Mouse (Mus musculus) neural tube, embryonic 15.5 days (tissue): Measurements from ENCODE around the gene Snrnp200. TPM values are rescaled to one million over a fixed set of nuclear protein-coding genes. Genes with fewer than 3 reads are reported as not detected.
A peak's percentile ranks its signal among the peaks of the same experiment; 100 is the strongest.
"Not testable (repeated sequence)": the region's sequence is repeated elsewhere in the genome, so short reads cannot be mapped to it uniquely, and the experiment has no call there.

Experiments used
- ATAC-seq: fragments of 200-750 bp; cut with Nextera tagmentation; 2 replicates; pipeline ENCODE4 v1.8.0; 2017; ENCODE audit warnings: mild to moderate bottlenecking, moderate TSS enrichment, moderate library complexity; ENCODE audit not compliant: low FRiP score
- H3K27ac ChIP-seq: fragments of 300-500 bp; sonication (generic); replicated peaks from 2 replicates; pipeline ENCODE4 v1.5.1; 2015; ENCODE audit warnings: mild to moderate bottlenecking, inconsistent platforms
- H3K27me3 ChIP-seq: fragments of 300-500 bp; sonication (generic); replicated peaks from 2 replicates; pipeline ENCODE4 v1.6.1; 2015; ENCODE audit warnings: inconsistent platforms
- H3K36me3 ChIP-seq: fragments of 300-500 bp; sonication (generic); 2 replicates; pipeline ENCODE4 v1.6.1; 2015; ENCODE audit warnings: inconsistent platforms
- H3K4me1 ChIP-seq: fragments of 300-500 bp; sonication (generic); 2 replicates; pipeline ENCODE4 v1.6.1; 2015; ENCODE audit warnings: inconsistent platforms
- H3K4me2 ChIP-seq: fragments of 300-500 bp; sonication (generic); 2 replicates; pipeline ENCODE4 v1.6.1; 2015; ENCODE audit warnings: inconsistent platforms, mild to moderate bottlenecking, moderate library complexity
- H3K4me3 ChIP-seq: fragments of 300-500 bp; sonication (generic); replicated peaks from 2 replicates; pipeline ENCODE4 v1.5.1; 2015; ENCODE audit warnings: mild to moderate bottlenecking, inconsistent platforms
- H3K9ac ChIP-seq: fragments of 300-500 bp; sonication (generic); replicated peaks from 2 replicates; pipeline ENCODE4 v1.6.1; 2015; ENCODE audit warnings: mild to moderate bottlenecking, inconsistent platforms
- H3K9me3 ChIP-seq: fragments of 300-500 bp; sonication (generic); replicated peaks from 2 replicates; pipeline ENCODE4 v1.6.1; 2016; ENCODE audit warnings: inconsistent platforms
- WGBS: fragments of 180-500 bp; shearing (Covaris S2); methylation state at CpG from one replicate; pipeline ENCODE4 v1.1.7; 2015; ENCODE audit warnings: mixed read lengths; 5-methylcytosine and 5-hydroxymethylcytosine counted together
- polyA plus RNA-seq: library from polyadenylated mRNA; unstranded; fragments of >200 nt; fragmentation: Nextera tagmentation; extraction: Ambion mirVana; gene quantifications from 2 replicates; pipeline ENCODE4 v1.2.1, GENCODE M21; 2015

The Snrnp200 gene
- polyA plus RNA-seq, 1 experiment from 2014 or later = 40.0 TPM

GRCm38 (mm10) chr2:127259340-127259739 is 51.2 kb downstream of the Snrnp200 start:
- Histone ChIP-seq H3K4me3 (no peak overlapping the region), H3K27me3 (no peaks in the 10 kb centered on the region), H3K27ac (no peak overlapping the region), H3K9ac (no peak overlapping the region), H3K9me3 (no peaks in the 10 kb centered on the region), H3K4me2 (no peak overlapping the region), H3K4me1 (no peaks in the 10 kb centered on the region), H3K36me3 (peaks cover 48% of the 10 kb centered on the region)
- ATAC-seq = no peak
- 89% methylated on average over 5 of the region's 5 CpGs for WGBS

DNA sequence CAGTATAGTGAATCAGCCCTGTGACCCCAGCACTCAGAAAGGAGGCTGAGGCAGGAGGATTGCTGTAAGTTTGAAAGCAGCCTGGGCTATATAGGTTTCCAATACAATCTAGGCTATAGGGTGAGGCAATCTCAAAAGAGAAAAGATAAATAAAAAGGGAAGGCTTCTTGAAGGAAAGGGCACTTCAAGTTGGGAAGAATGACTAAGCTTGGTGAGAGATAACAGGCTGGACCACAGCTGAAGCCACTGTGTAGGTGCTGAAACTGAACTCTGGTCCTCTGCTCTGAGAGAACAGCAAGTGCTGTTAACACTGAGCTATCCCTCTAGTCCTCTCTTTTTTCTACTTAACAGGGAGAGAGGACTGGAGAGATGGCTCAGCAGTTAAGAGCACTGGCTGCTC is 54.3 kb downstream of the Snrnp200 start:
- no peaks in the 10 kb centered on the region for H3K27me3 ChIP-seq
- peaks cover 30% of the 10 kb centered on the region for H3K36me3 ChIP-seq
- no peak overlapping the region for H3K9ac ChIP-seq
- no peak overlapping the region for H3K27ac ChIP-seq
- no peak overlapping the region for H3K4me3 ChIP-seq
- no peak overlapping the region for H3K4me2 ChIP-seq
- no peaks in the 10 kb centered on the region for H3K9me3 ChIP-seq
- no peak for ATAC-seq
- H3K4me1 ChIP-seq = no peaks in the 10 kb centered on the region

DNA sequence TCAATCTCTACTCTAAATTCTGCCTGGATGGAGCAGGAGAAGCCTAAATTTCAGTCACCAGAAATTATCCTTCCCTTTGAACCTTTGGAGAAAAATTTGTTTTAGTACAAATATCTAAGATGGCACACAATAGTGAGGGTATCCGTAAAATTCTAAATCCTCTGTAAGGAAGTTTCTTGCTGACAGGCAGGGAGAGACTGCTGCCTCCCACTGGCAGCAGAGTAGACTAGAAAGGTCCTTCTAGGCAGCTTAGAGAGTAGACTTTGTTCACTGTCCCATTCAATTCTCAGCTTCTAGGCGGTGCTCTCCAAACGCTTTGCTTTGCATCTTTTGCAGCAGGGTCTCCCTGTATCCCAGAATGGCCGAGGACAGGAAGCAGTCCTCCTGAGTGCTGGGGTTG is 59.7 kb downstream of the Snrnp200 start:
- no peaks in the 10 kb centered on the region for H3K9me3 ChIP-seq
- WGBS = 48% methylated on average over 4 of the region's 4 CpGs
- no peaks in the 10 kb centered on the region for H3K27me3 ChIP-seq
- ATAC-seq = no peak
- no peak overlapping the region for H3K27ac ChIP-seq
- no peak overlapping the region for H3K4me2 ChIP-seq
- no peaks in the 10 kb centered on the region for H3K36me3 ChIP-seq
- H3K9ac ChIP-seq = no peak overlapping the region
- peaks cover 20% of the 10 kb centered on the region for H3K4me1 ChIP-seq
- no peak overlapping the region for H3K4me3 ChIP-seq

DNA sequence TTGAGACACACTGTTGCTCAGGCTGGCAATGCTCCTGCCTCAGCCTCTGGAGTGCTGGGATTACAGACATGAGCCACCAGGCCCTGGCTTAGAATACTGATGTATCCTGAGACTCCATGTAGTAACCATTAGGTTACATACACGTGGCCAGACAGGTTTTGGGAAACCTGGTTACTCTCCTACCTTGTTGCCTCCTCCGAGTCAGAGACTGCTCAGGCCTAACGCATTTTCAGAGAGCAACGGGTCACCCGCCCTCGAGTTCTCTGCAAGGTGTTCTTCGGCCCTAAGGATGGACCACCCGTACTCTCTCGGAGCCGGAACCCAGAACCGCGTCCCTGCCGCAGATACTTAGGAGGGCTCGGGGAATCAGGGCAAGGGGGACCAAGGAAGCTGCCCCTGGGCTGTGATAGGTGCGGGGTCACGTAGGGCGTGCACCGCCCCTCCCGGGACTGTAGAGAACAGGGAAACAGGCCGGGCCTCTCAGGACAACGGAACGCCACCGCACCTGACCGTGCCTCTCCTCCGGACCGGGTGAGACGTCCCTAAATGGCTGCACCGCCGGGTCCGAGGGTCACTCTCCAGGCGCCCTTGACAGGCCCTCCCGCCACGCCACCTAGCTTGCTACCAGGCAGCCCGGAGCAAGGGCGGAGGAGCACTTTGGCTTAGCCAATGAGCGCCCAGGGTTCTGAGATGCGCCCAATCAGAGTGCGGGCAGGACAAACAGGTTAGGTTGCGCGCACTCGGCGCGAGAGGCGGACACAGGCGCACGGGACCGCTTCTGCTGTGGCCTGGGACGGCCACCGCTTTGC is 61.5 kb downstream of the Snrnp200 start, which contains the start of gene Stard7:
Gene Stard7, plus strand, starts transcription at position 728 of the 809 bp plus-strand sequence.
- no peaks in the 10 kb centered on the region for H3K36me3 ChIP-seq
- peak within 1 kb of the TSS; percentile 100 for H3K4me3 ChIP-seq
- ATAC-seq = peak; percentile 99
- H3K9me3 ChIP-seq = no peaks in the 10 kb centered on the region
- H3K27me3 ChIP-seq = no peaks in the 10 kb centered on the region
- peak within 1 kb of the TSS; percentile 85 for H3K4me2 ChIP-seq
- peaks cover 30% of the 10 kb centered on the region for H3K4me1 ChIP-seq
- peak within 1 kb of the TSS; percentile 96 for H3K9ac ChIP-seq
- peak within 1 kb of the TSS; percentile 96 for H3K27ac ChIP-seq
- under 1% methylated on average over 48 of the region's 49 CpGs for WGBS

DNA sequence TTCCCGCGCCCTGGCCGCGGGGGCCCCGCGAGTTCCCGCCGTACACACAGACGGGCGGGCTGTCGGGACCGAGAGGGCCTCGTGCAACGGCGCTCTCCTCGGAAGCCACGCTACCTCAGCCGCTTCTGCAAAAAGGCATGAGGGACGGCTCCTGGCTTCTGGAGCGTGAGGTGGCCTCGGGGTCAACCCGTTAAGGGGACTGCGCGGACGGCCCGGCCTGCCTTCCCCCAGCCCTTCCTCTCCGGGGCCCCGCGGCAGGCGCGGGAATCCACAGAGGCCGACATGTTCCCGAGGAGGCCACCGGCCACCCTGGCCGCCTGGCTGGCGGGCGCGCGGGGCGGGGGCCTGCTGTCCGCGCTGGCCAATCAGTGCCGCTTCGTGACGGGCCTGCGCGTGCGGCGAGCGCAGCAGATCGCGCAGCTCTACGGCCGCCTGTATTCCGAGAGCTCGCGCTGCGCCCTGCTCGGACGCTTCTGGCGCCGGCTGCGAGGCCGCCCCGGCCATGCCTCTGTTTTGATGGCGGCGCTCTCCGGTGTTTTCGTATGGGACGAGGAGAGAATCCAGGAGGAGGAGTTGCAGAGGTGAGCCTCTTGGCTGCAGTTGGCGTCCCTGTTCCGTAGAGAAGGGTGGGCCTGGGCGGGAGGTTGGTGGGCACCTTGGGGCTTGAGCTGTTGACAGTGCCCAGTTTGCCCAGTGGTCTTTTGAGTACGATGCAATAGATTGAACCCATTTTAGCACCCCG is 62.3 kb downstream of the Snrnp200 start:
- ATAC-seq = peak; percentile 96

DNA sequence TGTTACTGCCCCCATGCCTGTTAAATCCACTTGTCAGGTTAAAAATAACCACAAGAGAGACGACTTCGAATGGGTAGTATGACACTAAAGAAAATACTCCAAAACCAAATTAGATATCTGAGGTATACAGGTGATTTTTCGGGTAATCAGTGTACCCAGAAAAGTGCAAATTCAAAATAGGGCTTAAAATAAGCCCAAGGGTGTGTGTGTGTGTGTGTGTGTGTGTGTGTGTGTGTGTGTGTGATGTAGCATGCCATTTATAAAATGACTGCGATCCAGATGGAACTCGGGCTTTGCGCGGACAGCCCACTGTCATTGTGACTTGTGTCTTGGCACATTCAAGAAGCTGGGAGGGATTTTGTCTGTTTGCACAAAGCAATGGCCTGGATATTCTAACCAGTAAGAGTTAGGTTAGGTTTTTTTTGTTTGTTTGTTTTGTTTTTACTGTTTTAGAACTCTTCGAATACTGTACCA is 62.9 kb downstream of the Snrnp200 start:
- Histone ChIP-seq H3K9me3 (no peaks in the 10 kb centered on the region), H3K9ac (peak overlapping the region; percentile 96), H3K36me3 (no peaks in the 10 kb centered on the region), H3K4me3 (peak overlapping the region; percentile 100), H3K27ac (peak overlapping the region; percentile 96), H3K27me3 (no peaks in the 10 kb centered on the region), H3K4me2 (peak overlapping the region; percentile 85), H3K4me1 (peaks cover 39% of the 10 kb centered on the region)
- WGBS = 12% methylated on average over 8 of the region's 8 CpGs
- no peak for ATAC-seq

More for the DNA sequence above, 62.3 kb downstream of the Snrnp200 start:
- Histone ChIP-seq H3K4me3 (peak overlapping the region; percentile 100), H3K27me3 (no peaks in the 10 kb centered on the region), H3K36me3 (no peaks in the 10 kb centered on the region), H3K4me2 (peak overlapping the region; percentile 85), H3K9ac (peak overlapping the region; percentile 96), H3K9me3 (no peaks in the 10 kb centered on the region), H3K27ac (peak overlapping the region; percentile 96), H3K4me1 (peaks cover 36% of the 10 kb centered on the region)
- WGBS = under 1% methylated on average over 73 of the region's 75 CpGs

DNA sequence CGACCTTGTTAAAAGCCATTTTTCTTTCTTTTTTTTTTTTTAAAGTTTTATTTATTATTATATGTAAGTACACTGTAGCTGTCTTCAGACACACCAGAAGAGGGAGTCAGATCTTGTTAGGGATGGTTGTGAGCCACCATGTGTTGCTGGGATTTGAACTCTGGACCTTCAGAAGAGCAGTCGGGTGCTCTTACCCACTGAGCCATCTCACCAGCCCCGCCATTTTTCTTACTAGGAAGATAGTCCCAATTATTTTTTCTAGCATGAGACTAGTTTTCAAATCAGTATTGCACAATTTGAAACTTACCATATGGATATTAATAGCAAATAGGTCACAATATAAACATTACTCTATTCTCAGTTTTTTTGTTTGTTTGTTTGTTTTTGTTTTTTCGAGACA is 63.9 kb downstream of the Snrnp200 start:
- not testable (repeated sequence) for ATAC-seq, H3K9ac ChIP-seq, H3K36me3 ChIP-seq, H3K27me3 ChIP-seq, H3K27ac ChIP-seq, H3K9me3 ChIP-seq, H3K4me3 ChIP-seq
- Histone ChIP-seq H3K4me1 (peaks cover 40% of the 10 kb centered on the region), H3K4me2 (peak overlapping the region; percentile 85)
- 94% methylated on average over 4 of the region's 4 CpGs for WGBS

GRCm38 (mm10) chr2:127272806-127273205 is 64.6 kb downstream of the Snrnp200 start:
- H3K9ac ChIP-seq = no peak overlapping the region
- no peak overlapping the region for H3K4me3 ChIP-seq
- peaks cover 40% of the 10 kb centered on the region for H3K4me1 ChIP-seq
- H3K4me2 ChIP-seq = no peak overlapping the region
- H3K27ac ChIP-seq = no peak overlapping the region
- no peaks in the 10 kb centered on the region for H3K9me3 ChIP-seq
- H3K27me3 ChIP-seq = no peaks in the 10 kb centered on the region
- 98% methylated on average over 3 of the region's 3 CpGs for WGBS
- ATAC-seq = no peak
- H3K36me3 ChIP-seq = no peaks in the 10 kb centered on the region

DNA sequence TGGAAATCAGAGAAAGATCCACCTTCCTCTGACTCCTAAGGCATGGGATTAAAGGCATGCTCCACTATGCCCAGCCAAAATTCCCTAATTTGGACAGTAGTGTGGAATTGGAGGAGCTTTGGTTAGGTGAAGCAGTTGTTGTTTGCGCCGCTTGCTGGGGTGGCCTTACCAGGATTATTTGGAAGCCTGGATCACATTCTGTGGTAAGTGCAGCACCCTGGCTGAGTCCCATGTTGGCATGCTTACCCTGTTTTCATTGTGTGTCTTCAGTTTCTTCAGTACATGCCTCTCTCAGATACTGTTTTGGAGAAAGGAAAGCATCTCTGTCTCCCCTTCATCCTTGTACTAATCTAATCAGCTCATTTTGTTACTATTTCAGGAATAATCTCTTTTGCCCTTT is 66.4 kb downstream of the Snrnp200 start:
- H3K27ac ChIP-seq = no peak overlapping the region
- ATAC-seq = no peak
- H3K4me2 ChIP-seq = no peak overlapping the region
- no peaks in the 10 kb centered on the region for H3K27me3 ChIP-seq
- no peak overlapping the region for H3K4me3 ChIP-seq
- no peaks in the 10 kb centered on the region for H3K9me3 ChIP-seq
- no peaks in the 10 kb centered on the region for H3K36me3 ChIP-seq
- H3K4me1 ChIP-seq = peaks cover 34% of the 10 kb centered on the region
- WGBS = 91% methylated on average over 2 of the region's 2 CpGs
- no peak overlapping the region for H3K9ac ChIP-seq

DNA sequence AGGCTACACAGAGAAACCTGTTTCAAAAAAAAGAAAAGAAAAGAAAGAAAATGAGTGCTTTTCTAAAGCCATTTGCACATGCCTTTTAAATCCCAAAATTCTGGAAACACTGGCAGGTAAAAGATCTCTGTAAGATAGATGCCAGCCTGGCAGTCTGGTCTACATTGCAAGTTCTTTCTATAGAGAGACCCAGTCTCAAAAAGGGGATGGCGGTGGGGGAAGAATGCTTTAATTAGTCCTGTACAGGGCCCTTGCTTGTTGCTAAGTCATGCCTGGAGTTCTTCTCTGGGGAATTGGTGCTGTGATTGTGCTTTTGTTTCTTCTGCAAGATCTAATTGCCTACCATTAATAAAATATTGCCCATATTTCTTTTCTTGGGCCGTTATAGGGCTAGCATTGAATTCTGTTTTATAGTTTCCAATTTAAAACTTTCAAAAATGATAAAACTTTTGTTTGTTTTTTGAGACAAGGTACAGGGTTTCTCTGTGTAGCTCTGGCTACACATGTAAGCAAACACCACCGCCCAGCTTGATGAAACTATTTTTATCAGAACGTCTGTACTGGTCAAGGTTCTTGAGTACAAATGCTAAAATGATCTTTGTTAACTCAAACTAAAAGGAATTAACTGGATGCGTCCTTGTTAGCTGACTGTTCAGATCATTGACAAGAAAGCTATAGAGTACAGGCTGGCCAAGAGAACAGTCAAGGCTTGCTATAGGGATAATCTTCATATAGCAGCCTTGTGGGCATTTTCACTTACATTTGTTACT is 67.5 kb downstream of the Snrnp200 start:
- no peaks in the 10 kb centered on the region for H3K9me3 ChIP-seq
- H3K36me3 ChIP-seq = no peaks in the 10 kb centered on the region
- no peak for ATAC-seq
- H3K4me2 ChIP-seq = no peak overlapping the region
- H3K27ac ChIP-seq = no peak overlapping the region
- WGBS = 74% methylated on average over 5 of the region's 5 CpGs
- H3K27me3 ChIP-seq = no peaks in the 10 kb centered on the region
- H3K4me1 ChIP-seq = peaks cover 34% of the 10 kb centered on the region
- H3K9ac ChIP-seq = no peak overlapping the region
- H3K4me3 ChIP-seq = no peak overlapping the region

DNA sequence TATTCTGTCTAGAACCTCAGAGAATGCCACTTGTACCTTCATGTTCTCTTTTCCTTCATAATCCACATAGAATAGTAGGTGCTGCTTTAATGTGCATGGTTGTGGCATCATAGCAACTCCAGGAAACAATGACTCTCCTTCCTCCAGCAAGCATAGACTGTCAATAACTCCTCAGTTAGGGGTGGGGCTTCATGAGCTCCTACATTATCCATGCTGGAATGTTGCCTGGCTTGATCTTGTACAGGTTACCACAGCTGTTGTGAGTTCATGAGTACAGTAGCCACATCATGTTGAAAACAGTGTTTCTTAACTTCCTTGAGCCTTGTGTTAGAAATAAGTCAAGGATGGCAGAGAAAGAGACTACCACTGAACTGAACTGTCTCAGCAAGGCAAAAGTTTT is 70.0 kb downstream of the Snrnp200 start:
- Histone ChIP-seq H3K27ac (no peak overlapping the region), H3K4me2 (no peak overlapping the region), H3K9me3 (no peaks in the 10 kb centered on the region), H3K36me3 (no peaks in the 10 kb centered on the region), H3K27me3 (no peaks in the 10 kb centered on the region), H3K4me3 (no peak overlapping the region), H3K4me1 (peaks cover 18% of the 10 kb centered on the region), H3K9ac (no peak overlapping the region)
- ATAC-seq = no peak
